Mouse (Mus musculus) liver, embryonic 14.5 days (tissue): ENCODE measurements around the gene Ing4.

ENCODE experiments used
- CTCF ChIP-seq: IDR thresholded peaks from 2 replicates; pipeline ENCODE4 v1.5.1; 2016; ENCODE audit warnings: antibody characterized with exemption, low read depth, control low read depth
- EP300 ChIP-seq: IDR thresholded peaks from 2 replicates; pipeline ENCODE4 v1.6.1; 2016; ENCODE audit warnings: antibody characterized with exemption, low read depth

- no peak for TF ChIP-seq CTCF
- no peak for TF ChIP-seq EP300
These were observed 56.1 kb downstream of the Ing4 start, which contains the start of gene Chd4 for GRCm38 (mm10) chr6:125095391-125096278.
